Mouse (Mus musculus) naive thymus-derived CD4-positive, alpha-beta T cell, adult 2 months (primary cell): ENCODE results near the gene Il4.
"Not testable (repeated sequence)": the region's sequence is repeated elsewhere in the genome, so short reads cannot be mapped to it uniquely, and the experiment has no call there.

Experiments
- DNase-seq: peaks from one replicate; pipeline ENCODE4 v3.0.0-alpha.2; 2011; ENCODE audit warnings: low read depth

The Il4 gene

GRCm38 (mm10) chr11:53566646-53567045 lies 51.8 kb downstream of the Il4 start:
- DNase-seq = no peak

- no peak for DNase-seq
These were observed 56.5 kb downstream of the Il4 start for GRCm38 (mm10) chr11:53561986-53562385.

GRCm38 (mm10) chr11:53559980-53560379 lies 58.5 kb downstream of the Il4 start:
- not testable (repeated sequence) for DNase-seq

GRCm38 (mm10) chr11:53557992-53558391 lies 60.5 kb downstream of the Il4 start:
- not testable (repeated sequence) for DNase-seq

GRCm38 (mm10) chr11:53556529-53556928 lies 61.9 kb downstream of the Il4 start:
- not testable (repeated sequence) for DNase-seq
